Mouse (Mus musculus) gastrocnemius, adult 2 months (tissue): Measurements from ENCODE around the gene Bloc1s4. TPM values are rescaled to one million over a fixed set of nuclear protein-coding genes. Genes with fewer than 3 reads are reported as not detected.

Experiments used
- DNase-seq: peaks from one replicate; pipeline ENCODE4 v3.0.0; 2022
- H3K27ac ChIP-seq: fragments of 200-600 bp; 2 replicates; pipeline ENCODE4 v1.8.1; 2022; ENCODE audit warnings: mild to moderate bottlenecking
- H3K4me3 ChIP-seq: fragments of 200-600 bp; 2 replicates; pipeline ENCODE4 v1.8.1; 2022; ENCODE audit warnings: mild to moderate bottlenecking, moderate library complexity
- CTCF ChIP-seq: fragments of 200-600 bp; IDR thresholded peaks from 2 replicates; pipeline ENCODE4 v1.8.1; 2022; ENCODE audit warnings: antibody characterized with exemption, mild to moderate bottlenecking, moderate library complexity
- intact Hi-C: fragments of 180-260 bp; cut with DNase I; formaldehyde crosslinking; loops from one replicate; pipeline ENCODE4 v1.15.1; 2025
- total RNA-seq, 2 experiments: library from RNA; stranded (reverse); gene quantifications; 2 replicates each; pipeline ENCODE4 v1.2.3; 2021

Gene Bloc1s4
- total RNA-seq, 2 experiments from 2014 or later: 9.1 to 11.0 TPM

GRCm38 (mm10) chr5:36769603-36770002, 21.2 kb upstream of the Bloc1s4 start:
- no peak overlapping the region for H3K4me3 ChIP-seq
- intact Hi-C loops: no loop called here
- TF ChIP-seq CTCF: no peak

GRCm38 (mm10) chr5:36766958-36767703, 18.7 kb upstream of the Bloc1s4 start:
- DNase-seq: no peak
- H3K27ac ChIP-seq: no peak overlapping the region
- intact Hi-C loops: no loop called here
- TF ChIP-seq CTCF: no peak
- H3K4me3 ChIP-seq: no peak overlapping the region

More at GRCm38 (mm10) chr5:36769603-36770002, 21.2 kb upstream of the Bloc1s4 start:
- no peak for DNase-seq
- no peak overlapping the region for H3K27ac ChIP-seq

DNA sequence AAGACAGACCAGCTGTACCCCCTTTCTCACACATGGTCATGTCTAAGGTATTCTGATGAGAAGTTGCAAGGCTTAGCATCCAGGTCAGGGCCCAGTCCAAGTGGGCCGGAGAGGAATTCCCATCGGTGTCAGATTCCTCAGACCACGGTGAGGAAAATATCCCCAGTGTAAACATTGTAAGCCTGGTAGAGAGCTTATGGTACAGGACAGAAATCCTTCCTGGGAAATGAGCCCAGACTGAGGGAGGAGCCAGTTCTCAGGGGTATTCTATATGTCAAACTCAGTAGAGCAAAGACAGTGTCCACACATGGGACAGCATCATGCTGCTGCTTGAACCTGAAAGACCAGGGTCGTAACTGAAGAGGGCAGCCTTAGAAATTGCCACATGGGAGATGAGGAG, 11.4 kb upstream of the Bloc1s4 start:
- no peak for TF ChIP-seq CTCF
- intact Hi-C loops: no loop called here

GRCm38 (mm10) chr5:36757033-36757432, 8.6 kb upstream of the Bloc1s4 start:
- H3K4me3 ChIP-seq: no peak overlapping the region
- peak; percentile 57 for TF ChIP-seq CTCF
- intact Hi-C loops: no loop called here
- DNase-seq: no peak
- H3K27ac ChIP-seq: no peak overlapping the region

More for the DNA sequence above, 11.4 kb upstream of the Bloc1s4 start:
- Histone ChIP-seq H3K4me3 (no peak overlapping the region), H3K27ac (no peak overlapping the region)
- no peak for DNase-seq

DNA sequence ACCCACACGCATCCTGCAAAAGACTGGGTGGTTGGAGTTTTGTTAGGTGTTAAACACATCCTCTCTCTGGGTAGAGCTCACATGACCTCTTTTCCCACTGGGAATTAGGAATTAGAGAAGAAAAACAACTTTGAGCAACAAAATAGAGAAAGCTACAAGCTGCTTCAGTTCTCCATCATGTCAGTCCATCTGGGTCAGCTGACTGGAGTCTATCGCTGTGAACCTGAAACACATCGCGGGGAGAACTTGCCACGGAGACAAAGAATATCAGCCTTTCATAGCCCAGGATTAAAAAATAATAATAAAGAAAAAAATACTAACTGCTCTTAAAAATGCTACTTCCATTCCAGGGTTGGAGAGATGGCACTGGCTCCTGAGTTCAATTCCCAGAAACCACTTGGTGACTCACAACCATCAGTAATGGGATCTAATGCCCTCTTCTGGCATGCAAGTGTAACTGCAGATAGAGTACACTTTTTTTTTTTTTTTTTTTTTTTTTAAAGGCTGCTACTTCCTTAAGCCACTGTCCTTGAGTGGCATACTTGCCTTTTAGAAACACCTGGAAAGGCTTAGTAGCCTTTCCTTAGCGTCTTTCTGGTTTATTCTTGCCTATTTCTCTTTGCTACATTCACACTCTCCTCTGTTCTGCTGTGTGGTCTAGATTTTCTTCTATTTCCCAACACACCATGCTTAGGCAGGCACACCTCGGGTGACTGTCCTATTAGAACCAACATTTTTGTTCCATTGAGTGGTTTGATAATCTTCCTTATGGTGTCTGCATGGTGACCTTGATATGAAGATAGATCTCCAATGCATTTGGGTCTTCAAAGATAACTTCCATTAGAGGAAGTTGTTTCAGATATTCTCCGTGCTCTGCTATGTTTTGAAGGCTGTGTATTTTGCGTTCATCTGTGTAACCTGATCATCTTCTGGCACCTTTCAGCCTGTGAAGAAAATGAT, 1.9 kb upstream of the Bloc1s4 start:
- H3K27ac ChIP-seq: no peak overlapping the region
- peak; percentile 57 for TF ChIP-seq CTCF
- DNase-seq: no peak
- no peak overlapping the region for H3K4me3 ChIP-seq
- intact Hi-C loops: no loop called here

GRCm38 (mm10) chr5:36747794-36748535, 485 bp downstream of the Bloc1s4 start:
- no peak for TF ChIP-seq CTCF
- intact Hi-C loops: loop anchor here (10.0 kb wide), 1 partner anchor 163 kb away; no protein-coding TSS in a partner anchor
- DNase-seq: no peak
- peak overlapping the region; percentile 80 for H3K27ac ChIP-seq
- H3K4me3 ChIP-seq: peak overlapping the region; percentile 90

DNA sequence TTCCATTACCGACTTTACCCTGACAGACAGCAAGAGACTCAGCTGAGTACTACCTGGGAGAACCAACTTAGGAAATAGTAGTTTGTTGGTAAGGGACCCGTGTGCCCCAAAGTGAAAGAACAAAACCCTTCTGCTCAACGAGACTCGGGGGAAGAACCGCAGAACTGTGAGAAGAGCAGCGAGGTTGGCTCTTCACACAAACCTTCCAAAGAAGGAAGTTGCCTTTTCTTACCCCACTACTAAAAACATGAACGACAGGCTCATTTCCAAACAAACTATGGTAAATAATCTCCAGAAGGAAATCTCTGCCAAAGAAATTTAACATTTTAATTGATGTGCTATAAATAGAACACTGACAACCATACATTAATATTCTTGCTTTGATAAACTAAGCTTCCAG, 1.4 kb downstream of the Bloc1s4 start:
- Histone ChIP-seq H3K27ac (no peak overlapping the region), H3K4me3 (peak overlapping the region; percentile 90)
- DNase-seq: no peak
- no peak for TF ChIP-seq CTCF
- intact Hi-C loops: loop anchor here (10.0 kb wide), 1 partner anchor 162 kb away; no protein-coding TSS in a partner anchor

GRCm38 (mm10) chr5:36742126-36742848, 6.2 kb downstream of the Bloc1s4 start:
- DNase-seq: peak; percentile 86

GRCm38 (mm10) chr5:36739829-36740228, 8.6 kb downstream of the Bloc1s4 start:
- peak; percentile 60 for DNase-seq
- Histone ChIP-seq H3K27ac (peak overlapping the region; percentile 89), H3K4me3 (no peak overlapping the region)
- intact Hi-C loops: loop anchor here (1.0 to 10.0 kb wide), 4 partner anchors 45 to 208 kb away; no protein-coding TSS in a partner anchor
- peak; percentile 74 for TF ChIP-seq CTCF

More at GRCm38 (mm10) chr5:36742126-36742848, 6.2 kb downstream of the Bloc1s4 start:
- no peak overlapping the region for H3K27ac ChIP-seq
- intact Hi-C loops: loop anchor here (2.0 to 10.0 kb wide), 3 partner anchors 157 to 279 kb away; no protein-coding TSS in a partner anchor
- peak overlapping the region; percentile 51 for H3K4me3 ChIP-seq
- peak; percentile 97 for TF ChIP-seq CTCF

GRCm38 (mm10) chr5:36738799-36739615, 9.4 kb downstream of the Bloc1s4 start:
- intact Hi-C loops: loop anchor here (2.0 kb wide), 1 partner anchor 44 kb away; no protein-coding TSS in a partner anchor
- DNase-seq: peak; percentile 87
- Histone ChIP-seq H3K4me3 (peak overlapping the region; percentile 30), H3K27ac (peak overlapping the region; percentile 89)
- no peak for TF ChIP-seq CTCF
